Mouse (Mus musculus): ENCODE data around the gene Cyp4f18.
A peak's percentile ranks its signal among the peaks of the same experiment; 100 is the strongest.
"Not testable (repeated sequence)": the region's sequence is repeated elsewhere in the genome, so short reads cannot be mapped to it uniquely, and the experiment has no call there.

The Cyp4f18 gene

DNA sequence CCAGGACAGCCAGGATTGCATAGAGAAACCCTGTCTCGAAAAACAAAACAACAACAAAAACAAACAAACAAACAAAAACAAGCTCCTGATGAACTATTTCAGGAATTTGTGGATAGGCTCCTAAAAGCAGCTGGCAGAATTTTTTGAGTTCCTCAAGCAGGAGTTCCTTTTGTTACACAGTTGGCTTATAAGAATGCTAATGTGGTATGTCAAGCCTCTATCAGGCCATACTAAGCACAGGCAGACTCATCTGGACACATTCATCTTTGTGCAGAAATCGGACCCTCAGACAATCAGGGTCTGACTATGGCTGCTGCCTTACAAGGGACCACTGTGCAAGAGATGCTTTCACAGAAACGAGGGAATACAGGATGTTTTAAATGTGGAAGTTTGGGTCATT lies 35.2 kb downstream of the Cyp4f18 start:
- DNase-seq (ENCODE audit: low spot score) = no peak

DNA sequence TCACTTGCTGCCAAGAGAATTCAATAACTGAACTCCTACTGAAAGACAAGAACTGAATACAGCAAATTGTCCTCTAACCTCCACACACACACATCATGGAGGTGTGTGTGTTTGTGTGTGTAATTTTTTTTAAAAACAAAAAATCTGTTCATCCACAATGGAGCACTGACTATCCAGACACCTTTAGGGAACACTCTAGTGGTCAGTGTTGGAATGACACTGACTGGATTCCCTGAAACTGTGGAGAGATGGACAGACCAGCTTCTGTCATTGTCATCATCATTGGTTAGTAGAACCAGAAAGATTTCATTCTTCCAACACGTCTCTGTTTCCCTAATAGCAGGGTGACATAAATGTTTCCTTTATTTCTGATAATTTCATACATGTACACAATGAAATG lies 37.5 kb downstream of the Cyp4f18 start:
- DNase-seq (ENCODE audit: low spot score) = no peak

- DNase-seq (ENCODE audit: low spot score) = no peak
Observed at GRCm38 (mm10) chr8:71968636-71969035, 40.8 kb downstream of the Cyp4f18 start.

- DNase-seq (ENCODE audit: low spot score) = no peak
Observed at GRCm38 (mm10) chr8:71968100-71968499, 41.3 kb downstream of the Cyp4f18 start.

GRCm38 (mm10) chr8:71967261-71967660 lies 42.2 kb downstream of the Cyp4f18 start:
- no peak for DNase-seq (ENCODE audit: low spot score)

DNA sequence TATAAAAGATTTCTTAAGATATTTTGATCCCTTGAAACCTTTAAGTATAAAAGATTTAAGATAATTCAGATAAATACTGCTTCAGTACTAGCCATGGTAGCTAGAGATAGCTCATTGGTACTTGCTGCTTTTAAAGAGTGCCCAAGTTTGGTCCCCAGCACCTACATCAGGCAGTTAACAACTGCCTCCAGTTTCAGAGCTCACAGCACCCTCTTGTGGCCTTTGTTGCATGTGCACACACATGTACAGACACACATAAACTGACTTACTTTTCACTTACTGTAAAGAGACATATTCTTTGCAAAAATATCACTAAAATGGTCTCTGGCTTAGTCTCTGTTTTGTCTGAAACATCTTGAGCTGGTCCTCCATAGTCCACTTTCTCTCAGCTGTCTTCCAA lies 43.0 kb downstream of the Cyp4f18 start:
- no peak for DNase-seq (ENCODE audit: low spot score)

DNA sequence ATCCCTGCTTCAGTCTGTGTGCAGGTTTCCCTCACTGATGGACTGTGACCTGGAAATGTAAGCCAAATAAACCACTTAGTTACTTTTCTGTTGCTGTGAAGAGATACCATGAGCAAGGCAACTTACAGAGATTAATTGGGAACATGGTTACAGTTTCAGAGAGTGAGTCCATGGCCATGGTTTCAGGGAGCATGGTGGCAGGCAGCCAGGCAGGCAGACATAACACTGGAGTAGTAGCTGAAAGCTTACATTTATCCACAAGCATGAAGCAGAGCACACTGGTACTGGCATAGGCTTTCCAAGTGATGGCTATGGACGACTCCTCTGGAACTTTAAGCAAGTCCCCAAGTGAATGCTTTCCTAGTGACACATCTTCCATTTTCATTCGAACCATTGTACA lies 44.3 kb downstream of the Cyp4f18 start:
- no peak for DNase-seq (ENCODE audit: low spot score)

GRCm38 (mm10) chr8:71964051-71964450 lies 45.4 kb downstream of the Cyp4f18 start:
- no peak for DNase-seq (ENCODE audit: low spot score)

GRCm38 (mm10) chr8:71961796-71962195 lies 47.6 kb downstream of the Cyp4f18 start:
- DNase-seq (ENCODE audit: low spot score) = no peak

- DNase-seq (ENCODE audit: low spot score) = no peak
Observed at GRCm38 (mm10) chr8:71960483-71960882, 48.9 kb downstream of the Cyp4f18 start.

GRCm38 (mm10) chr8:71954666-71955065 lies 54.8 kb downstream of the Cyp4f18 start:
- no peak for DNase-seq (ENCODE audit: low spot score)

GRCm38 (mm10) chr8:71952961-71953700 lies 56.3 kb downstream of the Cyp4f18 start:
- not testable (repeated sequence) for DNase-seq (ENCODE audit: low spot score)

- DNase-seq (ENCODE audit: low spot score) = no peak
Observed at GRCm38 (mm10) chr8:71952489-71952888, 56.9 kb downstream of the Cyp4f18 start.

- no peak for DNase-seq (ENCODE audit: low spot score)
Observed at GRCm38 (mm10) chr8:71951436-71952161, 57.8 kb downstream of the Cyp4f18 start.

GRCm38 (mm10) chr8:71950482-71951221 lies 58.8 kb downstream of the Cyp4f18 start, which contains the start of gene Zfp961:
Gene Zfp961 (plus strand): TSS chr8:71951038.
- peak; percentile 96 for DNase-seq (ENCODE audit: low spot score)

DNA sequence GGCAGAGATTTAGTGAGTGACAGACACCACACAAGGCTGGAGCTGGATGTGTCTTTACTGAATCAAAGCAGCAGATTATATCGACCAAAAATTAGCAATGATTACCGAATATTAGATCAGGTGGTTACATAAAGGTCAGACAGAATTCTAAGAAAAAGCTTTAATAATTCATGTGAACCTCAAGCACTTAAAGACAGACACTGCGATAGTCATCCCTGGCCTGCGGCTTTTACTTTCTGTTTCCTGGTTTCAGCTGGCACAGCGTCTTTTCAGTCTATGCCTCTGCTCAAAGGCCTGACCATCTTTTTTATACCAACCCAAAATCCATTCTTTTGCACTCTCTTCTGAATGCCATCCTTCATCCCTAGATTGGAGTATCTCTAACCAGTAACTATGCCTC lies 60.8 kb downstream of the Cyp4f18 start:
- no peak for DNase-seq (ENCODE audit: low spot score)

GRCm38 (mm10) chr8:71941776-71942175 lies 67.7 kb downstream of the Cyp4f18 start:
- DNase-seq (ENCODE audit: low spot score) = no peak

DNA sequence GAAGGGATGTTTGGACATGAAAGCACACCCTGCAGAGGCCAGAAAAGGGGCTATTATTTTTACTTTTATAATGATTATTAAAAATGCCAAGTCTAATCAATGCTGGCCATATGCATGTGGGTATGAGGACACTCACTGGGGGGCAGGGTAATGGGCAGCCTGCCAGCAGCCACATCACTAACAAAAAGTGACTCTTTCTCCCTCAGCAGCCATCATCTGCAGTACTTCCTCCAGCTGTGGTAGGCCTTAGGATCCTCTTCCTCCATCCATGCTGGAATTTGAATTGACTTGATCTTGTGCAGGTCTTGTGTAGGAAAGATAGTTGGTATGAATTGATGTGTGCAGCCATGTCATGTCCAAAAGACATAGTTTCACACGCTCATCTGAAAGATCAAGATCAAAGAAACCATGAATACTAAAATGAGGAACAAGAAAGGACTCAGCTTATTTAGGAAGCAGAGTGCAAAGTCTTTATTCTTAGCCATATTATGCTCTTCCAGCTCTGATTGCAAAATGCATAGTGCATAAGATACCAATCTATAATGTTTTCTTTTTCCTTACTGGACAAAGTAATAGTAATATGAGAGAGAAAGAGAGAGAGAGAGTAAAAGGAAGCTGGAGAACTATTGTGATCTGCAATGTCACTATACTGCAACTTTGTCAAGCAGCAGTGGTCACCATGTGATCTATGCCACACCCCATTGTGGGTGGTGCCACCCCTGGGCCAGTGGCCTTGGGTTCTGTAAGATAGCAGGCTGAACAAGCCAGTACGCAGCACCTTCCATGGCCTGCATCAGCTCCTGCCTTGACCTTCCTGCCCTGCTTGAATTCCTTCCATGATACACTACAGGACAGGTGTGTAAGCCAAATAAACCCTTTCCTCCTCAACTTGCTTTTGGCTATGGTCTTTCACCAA lies 68.9 kb downstream of the Cyp4f18 start:
- no peak for DNase-seq (ENCODE audit: low spot score)
